Mouse (Mus musculus) urinary bladder, adult 18-20 months (tissue): ENCODE data around the gene Znrf1.

Source experiments
- DNase-seq, 2 experiments: peaks; one replicate each; pipeline ENCODE4 v3.0.0; 2022; ENCODE audit warnings: low spot score in 2 of 2, mixed read lengths in 2 of 2

Znrf1 gene

DNA sequence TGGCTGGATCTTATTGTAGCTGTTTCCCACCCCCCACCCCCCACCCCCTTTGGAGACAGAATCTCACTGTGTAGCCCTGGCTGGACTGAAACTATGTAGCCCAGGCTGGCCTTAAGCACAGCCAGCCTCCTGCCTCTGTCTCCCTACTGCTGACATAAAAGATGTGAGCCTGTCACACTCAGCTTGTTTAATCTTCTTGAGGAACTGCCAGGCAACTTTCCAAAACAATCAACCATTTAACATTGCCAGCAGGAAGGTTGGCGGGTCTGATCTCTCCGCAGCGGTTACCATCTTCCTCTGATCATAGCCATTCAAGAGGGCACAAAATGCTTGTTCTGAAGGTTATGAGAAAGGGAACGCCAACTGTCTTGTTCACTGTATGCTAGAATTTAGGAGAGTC, 2.4 kb upstream of the Znrf1 start:
- DNase-seq, result no peak

DNA sequence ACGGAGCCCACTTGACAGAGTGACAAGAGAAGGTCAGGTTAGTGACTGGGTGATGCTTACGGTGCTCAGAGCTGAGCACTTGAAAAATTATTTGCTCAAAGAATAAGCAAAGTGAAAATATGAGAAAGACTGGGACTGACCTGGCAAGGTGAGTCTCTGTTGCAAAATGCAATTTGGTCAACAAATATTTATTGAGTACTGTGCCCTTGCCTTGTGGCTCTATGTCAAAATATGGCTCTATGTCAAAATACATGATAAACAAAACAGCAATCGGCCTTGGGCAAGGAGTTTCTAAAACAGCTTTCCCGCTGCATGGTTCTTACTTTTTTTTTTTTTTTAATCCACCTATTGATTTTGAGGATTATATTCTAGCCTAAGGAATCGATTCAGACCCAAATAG, 406 bp upstream of the Znrf1 start:
- DNase-seq, result no peak

DNA sequence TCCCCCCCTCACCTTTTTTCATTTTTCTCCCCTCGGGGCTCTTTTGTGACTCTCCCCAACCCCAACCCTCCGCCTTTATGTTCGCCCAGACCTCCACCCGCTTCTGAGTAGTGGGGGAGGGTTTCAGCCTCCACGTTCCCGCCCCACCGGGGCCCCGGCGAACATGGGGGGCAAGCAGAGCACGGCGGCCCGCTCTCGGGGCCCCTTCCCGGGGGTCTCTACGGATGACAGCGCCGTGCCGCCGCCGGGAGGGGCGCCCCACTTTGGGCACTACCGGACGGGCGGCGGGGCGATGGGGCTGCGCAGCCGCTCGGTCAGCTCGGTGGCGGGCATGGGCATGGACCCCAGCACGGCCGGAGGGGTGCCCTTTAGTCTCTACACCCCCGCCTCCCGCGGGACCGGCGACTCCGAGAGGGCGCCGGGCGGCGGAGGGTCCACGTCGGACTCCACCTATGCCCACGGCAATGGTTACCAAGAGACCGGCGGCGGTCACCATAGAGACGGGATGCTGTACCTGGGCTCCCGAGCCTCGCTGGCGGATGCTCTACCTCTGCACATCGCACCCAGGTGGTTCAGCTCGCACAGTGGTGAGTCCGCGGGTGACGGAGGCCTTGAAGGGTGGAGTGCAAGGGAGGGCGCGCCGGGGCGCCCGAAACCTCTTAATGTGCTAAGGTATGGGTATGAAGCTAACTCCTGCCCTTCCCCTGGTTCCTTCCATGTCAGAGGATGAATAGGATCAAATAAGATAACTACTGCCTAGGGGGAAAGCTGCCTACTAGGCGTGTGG, 1.3 kb downstream of the Znrf1 start:
- DNase-seq, result peak; percentile 31 to 44

DNA sequence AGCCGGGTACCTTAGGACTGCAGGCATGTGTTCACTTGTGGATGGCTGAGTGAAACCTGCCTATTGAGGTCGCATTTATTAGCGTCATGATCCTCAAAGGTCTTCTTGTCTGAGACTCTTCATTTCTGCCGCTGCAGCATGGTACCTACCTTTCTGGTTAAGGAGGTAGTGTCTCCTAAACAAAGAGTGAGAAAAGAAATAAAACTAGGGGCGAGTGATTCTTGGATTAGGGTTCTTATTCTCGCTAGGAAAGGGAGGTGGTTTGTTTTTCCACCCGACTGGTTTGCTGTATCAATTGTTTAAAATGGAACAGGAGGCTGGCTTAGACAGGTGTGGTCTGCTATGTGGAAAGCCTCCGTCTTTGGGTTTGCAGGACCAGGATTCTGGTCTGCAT, 1.9 kb downstream of the Znrf1 start:
- no peak for DNase-seq

DNA sequence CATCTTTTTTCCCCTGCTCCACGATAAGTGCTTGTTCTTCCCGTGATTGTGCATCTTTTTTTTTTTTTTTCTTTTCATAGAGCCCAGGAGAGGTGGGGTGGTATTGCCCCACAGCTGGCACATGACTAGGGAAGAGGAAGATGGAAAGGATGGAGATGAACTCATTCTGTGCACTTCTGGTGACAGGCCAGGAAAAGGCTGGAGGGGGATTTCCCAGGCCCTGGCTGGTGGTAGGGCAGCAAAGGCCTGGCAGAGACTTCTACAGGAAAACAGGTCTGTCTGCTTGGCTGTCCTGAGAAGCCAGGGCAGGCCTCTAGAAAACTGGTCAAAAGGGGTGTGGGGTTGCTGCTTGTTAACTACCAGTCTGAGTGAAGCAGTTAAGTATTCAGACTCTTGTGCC, 2.3 kb downstream of the Znrf1 start:
- DNase-seq, result peak in 1 of 2 experiments; percentile 26

DNA sequence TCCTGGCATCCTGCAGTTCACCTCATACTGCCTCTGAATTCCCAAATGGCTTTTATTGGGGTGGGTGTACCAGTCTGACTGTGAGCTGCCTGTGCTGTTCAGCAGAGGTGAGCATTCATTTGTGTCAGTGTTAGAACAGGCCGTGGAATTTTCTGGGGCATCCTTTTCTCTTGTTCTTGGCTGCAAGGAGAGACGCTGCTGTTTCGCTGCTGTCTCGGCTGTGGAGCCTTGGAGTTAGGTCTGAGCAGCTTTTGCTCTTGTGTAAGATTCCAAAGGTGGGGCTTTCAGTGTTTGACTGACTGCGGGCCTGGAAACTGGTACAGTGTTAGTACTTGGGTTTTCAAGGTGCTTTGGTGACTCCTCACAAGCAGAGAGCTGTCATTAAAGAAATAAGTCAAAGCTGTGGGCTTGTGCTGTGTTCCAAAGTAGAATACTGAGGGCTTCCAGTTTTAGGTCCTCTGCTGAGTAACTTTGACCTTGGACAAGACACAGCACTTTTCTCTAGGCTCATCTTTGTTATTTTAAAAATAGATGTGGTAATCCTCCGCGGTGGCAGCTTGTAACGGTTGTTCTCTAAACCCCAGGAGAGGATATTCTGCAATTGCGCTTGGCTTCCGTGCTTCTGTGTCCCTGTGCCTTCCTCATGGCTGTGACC, 3.7 kb downstream of the Znrf1 start:
- DNase-seq, result no peak

DNA sequence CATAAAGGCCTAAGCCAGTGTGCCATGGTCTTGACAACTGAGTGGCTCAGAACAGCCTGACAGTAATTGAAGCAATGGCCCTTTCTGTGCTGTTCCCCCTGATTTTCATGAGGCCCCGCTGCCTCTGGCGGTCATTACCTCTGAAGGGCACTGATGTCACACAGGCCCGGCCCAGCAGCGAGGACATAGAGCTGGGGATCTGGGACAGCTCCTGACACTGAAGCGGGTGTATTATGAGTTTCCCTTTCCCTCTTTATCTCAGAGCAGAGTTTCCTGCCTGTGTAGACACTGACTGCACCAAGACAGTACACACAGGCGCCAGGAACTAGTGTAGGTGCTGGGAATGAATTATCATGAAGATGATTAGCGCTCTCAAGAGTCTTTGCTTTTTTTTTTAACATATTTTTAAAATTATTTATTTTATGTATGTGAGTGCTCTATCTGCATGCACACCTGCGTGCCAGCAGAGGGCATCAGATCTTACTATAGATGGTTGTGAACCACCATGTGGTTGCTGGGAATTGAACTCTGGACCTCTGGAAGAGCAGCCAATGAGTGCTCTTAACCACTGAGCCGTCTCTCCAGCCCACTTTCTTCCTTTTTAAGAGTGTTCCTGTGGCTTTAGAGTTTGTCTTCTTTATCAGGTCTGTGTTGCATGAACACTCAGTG, 7.9 kb downstream of the Znrf1 start:
- no peak for DNase-seq

DNA sequence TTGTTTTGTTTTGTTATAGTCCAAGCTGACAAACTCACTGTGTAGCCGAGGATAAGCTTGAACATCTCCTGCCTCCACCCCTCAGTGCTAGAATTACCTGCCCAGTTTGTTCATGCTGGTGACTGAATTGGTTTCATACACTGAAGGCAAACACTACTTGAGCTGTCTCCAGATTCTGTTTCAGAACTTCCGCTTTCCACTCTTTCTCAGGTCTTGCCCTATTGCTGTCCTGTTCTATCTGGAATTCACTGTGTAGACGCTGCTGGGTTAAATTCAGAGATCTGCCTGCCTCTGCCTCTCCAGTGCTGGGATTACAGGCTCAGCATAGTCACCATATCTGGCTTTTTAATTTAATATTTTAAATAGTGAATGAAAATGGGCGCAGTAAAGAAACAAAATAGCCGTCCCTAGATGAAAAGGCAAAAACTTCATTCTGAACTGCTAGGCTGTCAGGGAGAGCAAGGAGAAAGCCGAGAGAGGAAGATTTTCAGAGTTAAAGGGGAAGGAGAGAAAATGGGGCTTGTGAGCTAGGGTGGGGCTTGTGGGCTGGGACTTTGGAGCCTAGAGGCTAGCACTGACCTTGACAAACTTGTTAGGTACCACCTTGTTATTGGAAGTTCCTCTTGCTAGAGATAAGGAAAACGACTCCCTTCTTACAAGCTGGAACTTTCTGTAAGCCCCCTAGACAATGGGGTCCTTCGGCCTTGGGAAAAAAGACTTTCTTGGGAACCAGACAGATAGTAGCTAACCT, 9.7 kb downstream of the Znrf1 start:
- no peak for DNase-seq

DNA sequence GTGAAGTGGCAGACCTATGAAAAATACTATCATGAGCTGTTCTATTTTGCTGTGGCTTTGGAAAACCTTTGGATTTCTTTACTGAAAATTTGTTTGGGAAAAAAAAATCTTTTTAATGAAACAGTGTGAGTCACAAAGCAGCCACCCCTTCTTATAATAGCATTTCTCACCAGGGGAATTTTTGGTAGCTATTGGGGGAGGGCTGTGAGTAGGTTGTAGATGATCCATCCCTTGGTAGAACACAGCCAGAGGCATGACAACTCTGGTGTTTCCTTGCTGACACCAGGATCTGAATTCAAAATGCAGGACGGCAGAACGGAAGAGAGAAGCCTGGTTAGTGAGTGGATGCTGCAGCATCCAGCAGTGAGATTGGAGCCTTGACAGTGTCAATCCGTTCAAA, 11.2 kb downstream of the Znrf1 start:
- no peak for DNase-seq

DNA sequence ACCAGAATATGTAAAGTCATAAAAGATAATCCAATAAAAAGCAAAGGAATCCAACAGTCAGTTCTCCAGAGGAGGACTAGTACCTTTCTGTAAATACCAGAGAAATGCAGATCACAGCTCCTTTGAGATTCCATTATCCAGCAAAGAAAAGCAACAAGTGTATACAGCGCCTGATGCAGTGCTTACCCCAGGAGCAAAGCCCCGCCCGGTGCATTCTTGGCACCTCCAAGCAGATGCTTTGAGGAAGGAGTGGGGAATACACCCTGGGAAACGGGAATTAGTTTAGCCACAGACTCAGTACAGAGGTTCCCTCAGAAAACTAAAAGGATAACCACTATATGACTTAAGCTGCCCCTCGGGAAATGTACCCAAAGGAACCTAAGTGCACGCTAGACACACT, 12.3 kb downstream of the Znrf1 start:
- DNase-seq, result no peak

DNA sequence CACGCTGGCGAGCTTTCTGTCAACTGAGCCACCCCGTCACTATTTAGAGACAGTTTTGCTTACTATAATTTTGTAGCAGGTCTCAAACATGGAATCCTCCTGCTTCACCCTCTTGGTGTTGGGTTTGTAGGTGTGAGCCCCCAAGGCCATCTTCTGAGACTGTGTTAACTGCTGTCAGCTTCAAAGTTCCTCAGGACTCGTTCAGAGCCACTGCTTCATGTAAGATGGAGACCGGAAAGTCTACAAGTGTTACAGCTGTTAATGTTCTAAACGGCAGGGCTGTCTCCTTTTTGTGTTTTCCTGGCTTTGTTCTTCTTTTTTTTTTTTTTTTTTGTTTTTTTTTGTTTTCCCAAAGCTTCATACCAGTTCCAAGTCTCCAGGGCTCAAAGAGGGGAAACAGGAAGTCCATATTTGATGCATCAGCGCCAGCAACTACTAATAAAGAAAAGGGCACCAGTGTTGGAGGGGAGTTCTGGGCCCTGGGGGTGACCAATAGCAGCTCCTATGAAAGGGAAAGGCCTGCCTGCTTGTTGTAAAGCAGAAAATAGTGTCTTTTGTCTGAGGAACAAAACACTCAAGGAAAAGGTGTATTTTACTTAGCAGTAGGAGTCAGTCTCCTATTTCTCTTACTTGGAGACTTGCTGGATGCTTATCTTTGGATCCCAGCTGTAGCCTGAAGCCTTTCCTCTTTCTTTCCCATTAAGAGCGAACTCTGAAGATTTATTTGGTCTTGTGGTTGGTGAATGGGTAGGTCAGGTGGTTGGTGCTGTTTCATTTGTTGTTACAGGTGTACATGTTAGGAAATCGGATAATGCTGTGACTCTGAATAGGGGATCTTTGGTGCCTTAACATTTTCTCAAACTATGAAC, 14.3 kb downstream of the Znrf1 start:
- DNase-seq, result no peak

DNA sequence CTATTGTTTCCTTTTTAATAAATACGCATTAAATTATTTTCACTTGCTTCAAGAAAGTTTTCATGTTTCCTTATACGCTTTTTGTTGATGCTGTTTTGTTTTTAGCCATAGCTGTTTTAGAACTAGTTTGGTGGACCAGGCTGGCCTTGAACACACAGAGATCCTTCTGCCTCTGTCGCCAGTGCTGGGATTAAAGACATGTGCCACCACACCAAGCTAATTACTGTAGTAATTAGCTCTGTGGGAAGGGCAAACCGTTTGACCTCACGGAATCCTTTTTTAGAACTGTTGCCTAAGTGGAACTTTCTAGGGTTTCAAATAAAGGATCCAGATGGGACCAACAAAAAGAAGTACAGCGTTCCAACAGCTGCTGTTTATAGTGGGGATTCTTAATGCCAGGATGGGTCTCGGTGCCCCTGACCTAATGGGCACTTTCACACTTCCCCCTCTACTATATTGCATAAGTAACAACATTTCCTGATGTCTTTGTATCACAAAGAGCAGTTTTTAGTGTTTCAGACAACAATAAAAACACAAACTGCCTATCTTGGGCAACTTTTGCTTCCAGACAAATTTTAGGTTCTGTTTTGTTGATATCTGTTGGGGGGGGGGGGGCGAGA, 15.7 kb downstream of the Znrf1 start:
- DNase-seq, result no peak

DNA sequence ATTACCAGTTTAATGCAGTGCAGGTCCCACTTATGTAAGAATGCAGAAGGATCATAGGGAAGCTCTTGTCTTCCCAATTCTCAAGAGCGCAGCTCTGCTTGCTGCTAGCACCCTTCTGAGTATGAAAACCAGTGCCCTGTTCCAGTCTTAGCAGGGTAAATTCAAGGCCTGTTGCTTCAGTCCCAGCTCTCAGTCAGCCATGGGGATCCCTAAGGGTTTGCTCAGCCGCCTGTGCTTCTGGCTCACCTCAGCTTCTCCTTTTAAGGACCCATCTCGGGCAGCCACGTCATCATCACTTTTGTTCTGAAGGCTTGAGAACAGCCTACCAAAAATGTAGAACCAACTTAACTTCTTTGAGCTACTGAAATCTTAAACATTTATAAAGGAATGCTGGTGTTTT, 25.9 kb downstream of the Znrf1 start:
- no peak for DNase-seq

DNA sequence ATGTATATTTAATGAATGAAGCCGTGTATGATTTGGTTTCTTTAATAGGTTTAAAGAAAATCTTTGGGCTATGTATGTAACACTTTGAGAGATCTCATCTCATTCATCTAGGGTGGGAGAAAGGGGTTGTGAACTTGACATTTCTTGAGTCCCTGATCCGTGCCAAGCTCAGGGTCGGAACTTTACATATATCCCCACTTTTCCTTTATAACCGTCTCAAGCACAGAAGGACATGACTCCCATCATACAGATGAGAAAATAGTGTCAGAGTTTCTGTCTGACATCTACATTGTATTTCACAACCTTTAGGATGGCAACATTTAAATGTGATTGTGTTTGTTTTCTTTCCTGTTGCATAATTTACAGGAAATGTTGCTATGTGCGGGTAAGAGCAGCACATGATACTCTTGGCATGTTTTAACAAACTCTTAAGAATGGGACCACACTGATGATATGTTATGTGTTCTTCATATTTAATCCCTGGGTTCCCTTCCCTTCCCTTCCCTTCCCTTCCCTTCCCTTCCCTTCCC, 26.4 kb downstream of the Znrf1 start:
- DNase-seq, result no peak

DNA sequence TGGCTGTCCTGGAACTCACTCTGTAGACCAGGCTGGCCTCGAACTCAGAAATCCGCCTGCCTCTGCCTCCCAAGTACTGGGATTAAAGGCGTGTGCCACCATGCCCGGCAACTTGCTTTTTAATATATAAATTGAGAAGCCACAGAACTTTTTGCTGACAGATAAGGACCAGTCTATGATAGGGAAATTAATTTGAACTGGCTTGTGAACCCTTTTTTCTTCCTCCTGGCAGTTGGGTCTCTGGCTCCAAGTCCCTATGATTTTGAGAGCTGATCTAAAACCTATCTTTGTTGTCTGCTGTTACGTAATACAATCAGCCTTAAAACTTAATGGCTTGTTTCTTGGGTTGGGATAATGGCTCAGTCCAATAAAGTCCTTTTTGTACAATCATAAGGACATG, 27.2 kb downstream of the Znrf1 start:
- no peak for DNase-seq

DNA sequence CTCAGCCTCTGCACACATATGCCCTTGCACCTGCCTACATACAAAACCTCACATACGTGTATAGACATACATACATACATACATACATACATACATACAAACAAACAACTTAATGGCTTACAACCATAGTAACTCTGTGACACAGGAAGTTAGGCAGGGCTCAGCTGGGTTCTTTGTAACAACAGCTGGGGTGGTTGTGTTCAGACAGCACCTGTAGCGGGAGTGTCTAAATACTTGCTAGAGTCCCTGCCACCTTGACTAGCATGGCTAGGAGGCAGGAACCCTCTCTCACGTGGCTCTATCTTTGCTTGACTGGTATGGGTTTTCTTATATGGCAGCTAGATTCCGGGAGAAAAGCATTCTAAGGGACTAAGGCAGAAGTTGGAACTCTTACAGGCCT, 27.8 kb downstream of the Znrf1 start:
- no peak for DNase-seq

DNA sequence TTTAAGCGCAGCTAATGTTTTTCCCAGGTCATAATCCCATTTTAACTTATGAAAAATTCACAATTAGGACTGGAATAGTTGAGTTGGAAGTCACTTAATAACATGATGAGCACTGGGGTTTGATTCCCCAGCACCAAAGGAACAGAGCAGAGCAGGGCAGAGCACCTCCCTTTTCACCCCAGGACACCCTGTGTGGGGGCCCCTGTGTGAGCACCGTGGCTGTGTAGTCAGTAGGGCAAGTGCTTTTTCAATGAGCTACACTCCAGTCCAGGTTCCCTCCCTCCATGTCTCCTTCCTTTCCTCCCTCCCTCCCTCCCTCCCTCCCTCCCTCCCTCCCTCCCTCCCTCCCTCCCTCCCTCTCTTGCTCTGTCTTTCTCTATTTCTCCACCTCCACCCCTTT, 28.2 kb downstream of the Znrf1 start:
- DNase-seq, result no peak

DNA sequence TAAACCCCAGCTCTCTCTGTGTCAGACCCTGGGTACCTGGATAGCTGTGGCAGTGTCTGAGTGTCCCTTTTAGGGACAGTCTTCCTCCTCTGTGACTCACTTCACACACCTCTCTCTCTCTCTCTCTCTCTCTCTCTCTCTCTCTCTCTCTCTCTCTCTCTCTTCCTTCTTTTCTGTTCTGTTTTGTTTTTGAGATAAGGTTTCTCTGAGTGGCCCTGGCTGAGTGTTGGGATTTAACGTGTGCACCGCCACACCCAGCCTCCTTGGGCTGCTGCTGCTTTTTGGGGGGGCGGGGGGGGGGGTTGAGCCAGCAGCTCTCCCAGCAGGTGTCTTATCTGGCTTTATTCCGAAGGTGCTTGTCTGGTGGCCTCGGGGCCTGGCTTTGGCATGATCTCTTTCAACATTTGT, 29.9 kb downstream of the Znrf1 start:
- no peak for DNase-seq

DNA sequence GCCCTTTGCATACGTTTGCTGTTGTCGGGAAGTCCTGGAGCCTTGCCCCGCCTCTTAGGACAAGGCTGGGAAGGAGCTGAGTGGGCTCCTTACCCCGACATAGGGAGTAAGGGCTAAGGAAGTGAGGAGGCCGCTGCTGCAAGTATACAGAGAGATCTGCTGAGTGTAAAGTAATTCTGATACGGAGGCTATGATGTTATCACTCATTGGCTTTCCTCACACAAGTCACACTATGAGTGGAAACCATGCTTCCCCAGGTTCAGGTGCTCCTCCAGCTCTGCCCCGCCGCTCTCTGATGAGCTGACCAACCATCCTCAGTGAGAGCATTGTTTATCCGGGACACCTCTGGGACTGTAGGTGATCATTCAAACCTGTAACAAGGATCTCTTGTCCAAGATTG, 30.4 kb downstream of the Znrf1 start:
- DNase-seq, result no peak

DNA sequence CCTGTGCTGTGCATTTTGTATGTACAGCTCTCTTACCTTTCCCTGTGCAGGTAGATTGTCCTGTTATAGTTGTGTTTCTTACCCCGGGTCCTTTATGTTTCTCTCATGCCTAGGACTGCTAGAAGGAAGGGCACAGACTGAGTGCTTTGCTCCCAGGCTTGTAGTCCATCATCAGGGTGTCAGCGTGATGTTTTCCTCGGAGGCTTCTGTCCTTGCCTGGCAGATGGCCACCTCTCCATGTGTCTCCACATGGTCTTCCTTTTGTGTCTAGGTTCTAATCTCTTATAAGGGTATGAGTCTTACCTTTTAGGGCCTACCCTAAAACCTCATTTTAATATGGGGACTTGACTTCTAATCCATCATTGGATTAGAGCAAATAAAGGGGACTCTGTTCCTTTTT, 31.7 kb downstream of the Znrf1 start:
- DNase-seq, result no peak

DNA sequence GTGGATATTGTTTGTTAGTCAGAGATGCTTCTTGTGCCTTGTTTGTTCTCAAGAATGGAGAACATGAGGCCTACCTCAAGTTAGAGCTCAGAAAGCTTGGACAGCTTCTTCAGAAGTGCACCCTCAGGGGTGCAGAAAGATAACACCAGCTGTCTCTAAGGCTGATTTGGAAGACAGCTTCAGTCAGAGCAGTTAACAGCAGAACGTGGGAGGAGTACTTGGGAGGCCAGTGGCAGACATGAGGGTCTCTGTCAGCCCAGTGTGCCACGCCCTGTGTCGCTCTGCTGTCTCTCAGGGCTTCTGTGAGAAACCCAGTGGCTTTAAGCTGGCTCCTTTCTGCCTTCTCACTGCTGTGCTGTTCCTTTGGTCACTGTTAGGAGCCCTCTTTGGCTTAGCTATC, 32.1 kb downstream of the Znrf1 start:
- no peak for DNase-seq
